Mouse (Mus musculus) lung, postnatal 14 days (tissue): Measurements from ENCODE around the gene Cfap70.

ENCODE experiments used
- DNase-seq: peaks from one replicate; pipeline ENCODE4 v3.0.0; 2021

The Cfap70 gene

DNA sequence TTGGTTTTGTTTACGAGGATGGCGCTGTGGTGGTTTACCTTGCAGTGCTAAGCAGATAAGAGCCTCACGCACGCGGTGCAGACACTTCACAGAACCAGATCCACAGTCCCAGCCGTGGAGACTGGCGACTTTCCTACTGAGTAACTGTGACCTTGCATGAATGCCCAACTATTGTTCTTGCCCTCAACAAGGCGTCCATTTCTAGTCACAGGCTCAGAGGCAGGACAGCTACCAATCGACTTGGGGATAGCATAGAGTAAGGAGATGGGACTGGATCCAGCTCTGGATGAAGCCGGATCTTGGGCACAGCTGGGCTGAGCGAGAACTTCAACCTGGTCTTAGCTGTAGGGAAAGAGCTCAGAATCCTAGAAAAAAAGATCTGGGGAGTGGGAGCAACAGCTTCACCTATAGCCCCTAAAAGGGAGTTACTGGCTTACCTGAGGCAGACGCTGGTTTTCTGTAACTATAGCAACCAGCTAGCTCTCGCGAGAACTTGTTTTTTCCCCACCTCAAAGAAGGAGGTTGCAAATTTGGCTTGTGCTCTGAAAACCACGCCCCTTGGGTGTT lies at the start of gene Cfap70:
TSS of gene Cfap70 (minus strand) at position 462 of the 567 bp plus-strand sequence.
- peak; percentile 74 for DNase-seq

- no peak for DNase-seq
These were observed 48.0 kb upstream of the Cfap70 start for GRCm38 (mm10) chr14:20499982-20500381.

- DNase-seq, result no peak
These were observed 44.6 kb upstream of the Cfap70 start, which contains the start of gene Mss51 for GRCm38 (mm10) chr14:20496603-20497002. Gene Mss51, minus strand, starts transcription at chr14:20496901.

DNA sequence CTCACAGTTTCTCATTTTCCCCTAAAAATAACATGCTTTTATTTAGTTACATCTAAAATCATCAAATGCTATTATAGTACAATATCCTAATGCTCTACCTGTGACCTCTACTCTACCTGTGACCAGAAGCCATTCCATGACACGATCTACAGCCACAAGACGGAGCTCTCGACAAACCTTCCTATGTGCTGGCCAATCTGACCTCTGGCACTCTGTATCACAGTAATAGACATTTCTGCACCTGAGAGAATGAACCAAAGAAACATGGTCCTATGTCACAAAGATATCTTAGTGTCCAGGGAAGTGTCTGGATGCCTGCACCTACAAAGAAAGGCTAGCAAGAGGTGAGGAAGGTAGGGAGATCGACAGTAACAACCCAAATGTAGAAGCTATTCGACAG lies 34.0 kb upstream of the Cfap70 start:
- DNase-seq, result no peak

DNA sequence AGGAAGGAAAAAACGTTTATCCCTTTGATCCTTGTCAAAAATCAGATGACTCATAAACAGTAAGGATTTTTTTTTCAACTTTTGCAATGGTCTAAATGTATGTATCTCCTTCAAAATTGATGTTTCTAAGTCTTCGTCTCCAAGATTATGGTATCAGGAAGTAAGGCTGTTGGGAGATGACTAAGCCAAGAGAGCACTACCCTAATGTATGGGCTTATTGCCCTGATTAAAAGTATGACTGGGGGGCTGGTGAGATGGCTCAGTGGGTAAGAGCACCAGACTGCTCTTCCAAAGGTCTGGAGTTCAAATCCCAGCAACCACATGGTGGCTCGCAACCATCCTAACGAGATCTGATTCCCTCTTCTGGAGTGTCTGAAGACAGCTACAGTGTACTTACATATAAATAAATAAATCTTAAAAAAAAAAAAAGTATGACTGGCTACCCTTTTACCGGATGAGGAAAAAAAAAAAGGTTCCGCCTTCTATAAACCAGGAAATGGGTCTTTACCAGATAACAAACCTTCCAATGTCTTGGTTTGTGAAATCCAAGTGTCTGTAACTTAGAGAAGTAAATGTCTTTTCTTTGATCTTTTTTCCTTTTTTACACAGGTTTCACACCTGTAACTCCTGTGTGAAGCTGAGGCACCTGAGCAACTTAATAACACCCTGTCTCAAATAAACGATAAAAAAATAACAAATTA lies 30.2 kb upstream of the Cfap70 start:
- no peak for DNase-seq

DNA sequence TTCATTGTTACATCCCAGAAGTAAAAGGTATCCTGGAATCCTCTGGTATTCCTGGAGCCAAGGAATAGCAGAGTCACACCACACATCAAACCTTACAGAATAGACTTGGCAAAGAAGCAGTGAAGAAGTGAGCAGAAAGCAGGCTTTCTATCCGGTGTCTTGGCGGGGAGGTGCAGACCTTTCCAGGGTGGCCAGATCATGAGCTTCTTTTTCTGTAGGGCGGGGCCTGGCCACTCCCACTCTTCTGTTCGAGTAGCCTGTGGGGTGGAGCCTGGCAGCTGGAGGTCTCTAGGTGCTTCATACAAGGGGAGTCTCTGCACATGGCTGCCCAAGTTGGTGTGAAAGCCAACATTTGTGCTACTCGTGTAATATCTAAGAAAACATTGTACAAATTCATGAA lies 29.2 kb upstream of the Cfap70 start:
- no peak for DNase-seq

DNA sequence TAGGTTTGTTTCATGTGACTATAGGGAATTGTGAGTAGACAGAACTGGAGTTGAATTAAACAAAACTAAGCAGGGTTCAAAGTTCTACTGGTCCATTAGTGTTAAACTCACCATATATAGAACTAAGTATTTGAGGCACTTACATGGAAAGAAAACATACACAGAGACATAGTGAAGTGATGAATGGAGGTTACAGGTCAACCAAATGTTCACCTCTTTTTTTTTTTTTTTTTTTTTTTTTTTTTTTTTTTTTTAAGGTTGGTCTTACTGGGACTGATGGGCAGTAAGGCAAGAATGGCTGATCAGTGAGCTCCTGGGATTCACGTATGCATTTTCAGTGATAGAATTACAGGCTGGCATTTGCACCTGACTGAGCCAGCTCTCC lies 28.2 kb upstream of the Cfap70 start:
- DNase-seq, result no peak

DNA sequence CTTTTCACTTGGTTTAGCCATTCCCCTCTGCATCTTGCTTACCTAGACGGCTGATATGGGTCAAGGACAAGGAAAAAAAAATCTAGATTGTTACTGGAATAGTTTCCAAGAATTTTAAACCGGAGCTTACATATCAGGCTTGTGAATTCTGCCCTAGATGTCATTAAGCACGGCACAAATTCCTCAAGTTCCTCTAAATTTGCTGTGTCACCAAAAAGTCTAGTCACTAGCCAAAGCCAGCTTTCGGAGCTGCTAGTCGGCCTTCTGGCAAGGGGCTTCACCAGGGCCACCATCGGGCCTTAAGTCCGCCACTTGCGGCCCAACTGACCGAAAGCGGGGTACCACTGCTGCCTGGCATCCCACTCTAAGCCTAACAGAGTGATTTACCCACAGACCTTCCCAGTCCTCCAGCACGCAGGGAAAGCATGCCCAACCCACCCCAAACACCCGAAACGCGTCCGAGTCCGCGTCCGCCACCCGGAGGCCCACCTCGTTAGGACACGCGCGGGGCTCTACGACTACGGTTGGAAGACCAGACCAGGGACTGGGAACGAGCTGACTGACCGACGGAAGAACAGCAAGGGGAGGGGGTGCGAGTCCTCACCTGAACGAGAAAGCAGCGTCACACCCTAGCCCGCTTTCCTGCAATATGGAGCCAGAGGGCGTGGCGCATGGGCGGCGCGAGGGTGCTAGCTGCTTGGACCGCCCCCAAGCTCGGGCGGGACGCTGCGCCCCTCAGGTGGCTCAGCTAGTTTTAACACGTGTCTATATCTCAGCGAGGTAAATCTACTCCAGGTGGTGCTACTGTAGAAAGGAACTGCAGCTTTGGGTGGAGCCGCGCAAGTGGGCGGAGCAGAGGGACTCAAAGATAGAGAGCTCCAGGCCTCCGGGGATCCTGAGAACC lies 27.5 kb upstream of the Cfap70 start, which contains the start of gene Anxa7:
TSS of gene Anxa7 (minus strand) at position 843 of the 904 bp plus-strand sequence.
- DNase-seq, result peak; percentile 82

GRCm38 (mm10) chr14:20478801-20479200 lies 26.8 kb upstream of the Cfap70 start:
- peak; percentile 60 for DNase-seq

DNA sequence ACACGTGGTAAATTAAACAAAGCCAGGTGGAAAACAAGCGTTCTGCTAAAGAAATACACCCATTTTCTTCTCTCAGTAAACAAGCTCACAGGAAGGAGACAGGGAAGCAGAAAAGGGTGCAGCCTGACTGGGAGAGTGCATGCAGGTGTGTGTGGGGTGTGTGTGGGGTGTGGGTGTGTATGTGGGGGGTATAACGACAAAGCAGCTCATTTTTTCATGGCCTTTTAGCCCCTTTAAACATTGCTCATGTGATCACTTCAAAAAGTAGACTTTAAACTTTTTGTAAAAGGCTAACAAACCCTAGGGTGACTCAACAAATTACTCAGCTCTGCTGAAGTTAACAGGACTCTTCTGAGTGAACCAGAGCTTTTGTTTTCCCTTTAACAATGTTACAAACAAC lies 26.4 kb upstream of the Cfap70 start:
- no peak for DNase-seq

- DNase-seq, result no peak
These were observed 25.4 kb upstream of the Cfap70 start for GRCm38 (mm10) chr14:20477261-20478025.

DNA sequence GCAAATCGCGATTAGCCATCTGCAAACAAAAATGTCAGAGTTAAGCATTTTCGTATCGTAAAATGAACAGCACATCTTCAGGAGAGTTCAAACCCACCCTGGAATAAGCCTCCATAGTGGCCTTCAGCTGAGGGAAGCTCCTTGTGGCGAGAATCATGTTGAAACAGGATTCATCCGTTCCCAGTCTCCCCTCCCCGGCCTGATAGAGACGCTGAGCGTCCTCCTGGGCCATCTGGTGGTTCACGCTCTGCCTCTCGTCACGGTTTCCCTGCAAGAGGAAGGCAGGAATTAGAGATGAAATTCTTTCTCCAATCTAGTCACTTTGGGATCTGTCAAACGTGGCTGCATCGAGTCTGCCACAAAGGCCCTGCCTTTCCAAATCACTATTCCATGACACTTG lies 8.2 kb upstream of the Cfap70 start:
- no peak for DNase-seq

- no peak for DNase-seq
These were observed 6.4 kb upstream of the Cfap70 start for GRCm38 (mm10) chr14:20458378-20458777.

GRCm38 (mm10) chr14:20452929-20453328 lies 903 bp upstream of the Cfap70 start:
- DNase-seq, result no peak

DNA sequence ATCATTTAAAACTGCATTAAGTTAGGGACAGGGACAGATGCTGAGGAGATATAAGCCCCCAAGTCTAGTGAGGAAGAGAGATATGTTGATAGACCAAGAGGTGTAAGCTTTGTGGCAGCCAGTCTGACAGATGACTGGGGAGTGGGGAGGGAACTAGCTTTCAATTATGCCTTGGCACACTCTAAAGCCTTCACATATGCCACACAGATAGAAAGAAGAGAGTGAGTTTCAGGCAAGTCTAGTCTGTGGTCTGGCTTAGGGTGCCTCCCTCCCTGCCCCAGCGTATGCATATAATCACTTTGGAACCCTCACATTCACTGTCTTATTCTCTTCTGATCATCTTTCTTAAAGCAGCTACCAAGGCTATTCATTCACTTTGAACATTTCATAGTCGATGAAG lies 724 bp downstream of the Cfap70 start:
- DNase-seq, result no peak

GRCm38 (mm10) chr14:20447209-20447608 lies 4.8 kb downstream of the Cfap70 start:
- DNase-seq, result no peak

DNA sequence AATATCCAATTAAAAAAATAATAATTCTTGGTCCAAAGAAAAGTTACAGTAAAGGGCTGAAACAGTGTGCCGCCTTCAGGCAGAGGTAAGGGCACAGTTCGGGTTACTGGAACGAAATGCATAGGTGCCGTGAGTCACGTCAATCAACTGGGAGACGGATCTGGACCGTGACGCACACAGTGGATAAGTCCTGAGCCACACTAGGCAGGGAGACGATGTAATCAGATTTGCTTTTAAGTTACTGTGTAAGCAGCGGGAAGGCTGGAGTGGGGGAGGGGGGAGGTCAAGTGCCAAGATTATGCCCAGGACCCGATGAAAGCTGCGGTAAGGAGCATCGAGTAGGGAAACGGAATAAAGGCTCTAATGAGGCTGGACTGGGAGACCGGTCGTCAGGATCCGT lies 9.8 kb downstream of the Cfap70 start:
- no peak for DNase-seq

- no peak for DNase-seq
These were observed 15.1 kb downstream of the Cfap70 start for GRCm38 (mm10) chr14:20436976-20437375.

GRCm38 (mm10) chr14:20432420-20432819 lies 19.6 kb downstream of the Cfap70 start:
- DNase-seq, result no peak

- no peak for DNase-seq
These were observed 20.3 kb downstream of the Cfap70 start for GRCm38 (mm10) chr14:20431726-20432125.

DNA sequence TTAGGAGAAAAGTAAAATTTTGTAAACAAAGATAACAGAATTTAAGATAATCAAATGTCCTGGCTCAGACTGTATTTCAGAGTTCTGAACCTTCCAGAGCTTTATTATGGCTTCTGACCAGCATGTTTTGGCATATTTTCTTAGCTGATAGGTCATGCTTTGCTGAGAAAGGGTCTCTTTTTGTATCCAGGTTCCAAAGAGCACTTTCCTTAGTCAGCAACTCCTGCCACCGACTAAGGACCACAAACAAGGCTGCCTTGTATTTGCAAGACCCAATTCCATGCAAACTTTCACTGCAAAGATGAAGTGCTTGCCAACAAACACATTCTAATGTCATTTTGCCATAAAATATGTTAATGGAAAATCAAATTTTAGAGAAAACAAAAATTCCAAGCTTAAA lies 22.2 kb downstream of the Cfap70 start:
- no peak for DNase-seq

- DNase-seq, result no peak
These were observed 23.4 kb downstream of the Cfap70 start for GRCm38 (mm10) chr14:20428593-20428992.

GRCm38 (mm10) chr14:20423046-20423445 lies 29.0 kb downstream of the Cfap70 start:
- no peak for DNase-seq
